Mouse (Mus musculus) CH12.LX (cell line): ENCODE results near the gene Fuca2.

Experiments used
- CTCF ChIP-seq, 2 experiments: IDR thresholded peaks in 1 of 2; conservative IDR thresholded peaks in 1 of 2; 2 replicates each; pipeline ENCODE4 v1.5.1; 2011 to 2012; ENCODE audit warnings: low read depth in 2 of 2, low read length in 2 of 2, improper control_type of control experiment in 1 of 2, inconsistent platforms in 1 of 2, mild to moderate bottlenecking in 1 of 2, moderate library complexity in 1 of 2
- ELF1 ChIP-seq: IDR thresholded peaks from 2 replicates; pipeline ENCODE4 v1.6.1; 2014; ENCODE audit warnings: low read depth, mild to moderate bottlenecking, inconsistent platforms, low read length, improper control_type of control experiment
- EP300 ChIP-seq: IDR thresholded peaks from 2 replicates; pipeline ENCODE4 v1.6.1; 2011; ENCODE audit warnings: low read length, improper control_type of control experiment
- MEF2A ChIP-seq: IDR thresholded peaks from 2 replicates; pipeline ENCODE4 v1.6.1; 2014; ENCODE audit warnings: low read depth, mild to moderate bottlenecking, inconsistent platforms, low read length, improper control_type of control experiment, borderline replicate concordance
- POLR2A ChIP-seq: IDR thresholded peaks from 2 replicates; pipeline ENCODE4 v1.6.1; 2011; ENCODE audit warnings: low read depth, mild to moderate bottlenecking, improper control_type of control experiment, low read length
- POLR2AphosphoS2 ChIP-seq: IDR thresholded peaks from 2 replicates; pipeline ENCODE4 v1.6.1; 2011; ENCODE audit warnings: low read depth, low read length, improper control_type of control experiment
- RAD21 ChIP-seq: IDR thresholded peaks from 2 replicates; pipeline ENCODE4 v1.6.1; 2011; ENCODE audit warnings: low read depth, mild to moderate bottlenecking, low read length, improper control_type of control experiment, moderate library complexity
- USF1 ChIP-seq: IDR thresholded peaks from 2 replicates; pipeline ENCODE4 v1.6.1; 2014; ENCODE audit warnings: low read depth, mild to moderate bottlenecking, inconsistent platforms, low read length, improper control_type of control experiment
- ZC3H11A ChIP-seq: IDR thresholded peaks from 2 replicates; pipeline ENCODE4 v1.6.1; 2012; ENCODE audit warnings: low read depth, mild to moderate bottlenecking, inconsistent platforms, low read length, improper control_type of control experiment
- ZKSCAN1 ChIP-seq: IDR thresholded peaks from 2 replicates; pipeline ENCODE4 v1.6.1; 2012; ENCODE audit warnings: low read depth, inconsistent platforms, low read length, improper control_type of control experiment, borderline replicate concordance

DNA sequence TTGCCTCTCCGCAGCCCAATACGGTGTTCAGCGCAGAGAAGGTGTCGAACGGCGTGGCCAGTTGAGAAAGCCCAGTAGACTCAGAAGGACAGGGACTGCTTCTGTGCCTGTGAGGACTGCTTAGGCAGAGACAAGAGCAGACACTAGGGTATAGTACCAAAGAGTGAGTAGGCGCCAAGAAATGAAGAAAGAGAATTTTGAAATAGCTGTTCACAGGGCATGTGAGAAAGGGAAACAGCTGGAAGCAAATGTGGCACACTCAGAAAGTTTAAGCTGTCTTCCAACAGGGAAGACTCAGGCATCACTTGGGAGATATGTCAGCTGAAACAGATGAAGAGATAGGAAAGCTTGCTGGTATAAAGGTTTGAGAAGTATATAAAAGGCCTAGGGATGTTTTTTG is 37.4 kb downstream of the Fuca2 start:
- TF ChIP-seq POLR2AphosphoS2: no peak
- no peak for TF ChIP-seq RAD21
- no peak for TF ChIP-seq EP300
- no peak for TF ChIP-seq USF1
- no peak for TF ChIP-seq ELF1
- TF ChIP-seq CTCF (conservative IDR thresholded peaks at IDR 0.05 in 1 of 2, IDR thresholded peaks at IDR 0.05 in 1 of 2; ENCODE audit: low read depth in 2 of 2, low read length in 2 of 2): no peak
- TF ChIP-seq POLR2A: no peak
- TF ChIP-seq MEF2A: no peak
- no peak for TF ChIP-seq ZKSCAN1
- TF ChIP-seq ZC3H11A: no peak
